Comparison of ENCODE assay signal across 12 mouse cellular contexts in genomic region chr9:88439991-88440390, GRCm38 (mm10). TPM values are rescaled to one million over a fixed set of nuclear protein-coding genes. Genes with fewer than 3 reads are reported as not detected.
DNase-seq lines count a peak whose midpoint lies in the region; ATAC-seq and TF ChIP-seq lines count a peak whose summit lies in the region.
"Had no signal": no experiment of that assay in that cellular context is flagged by ENCODE, and none has a peak within 500 bp of the region (broad histone marks: within the 10 kb centered on the region; RNA-seq: fewer than 3 reads in every experiment).

No protein-coding gene starts in this region.

- peak overlapping the region; percentile 80; the same call in 1 of the 2 replicates for H3K4me2 ChIP-seq in heart, embryonic 15.5 days
- H3K4me2 ChIP-seq in liver, embryonic 13.5 days = peak overlapping the region; percentile 85

- WGBS in heart, embryonic 15.5 days = 22% methylated on average over 5 of the region's 5 CpGs
- 29% methylated on average over 5 of the region's 5 CpGs for WGBS in heart, adult 2 months
- 35% methylated on average over 5 of the region's 5 CpGs for WGBS in embryonic facial prominence, embryonic 10.5 days
- 26% methylated on average over 5 of the region's 5 CpGs for WGBS in liver, embryonic 13.5 days (ENCODE audit: insufficient replicate concordance)

- no peaks in the 10 kb centered on the region for H3K27me3 ChIP-seq in heart, embryonic 15.5 days
- H3K27me3 ChIP-seq in heart, adult 2 months (ENCODE audit: control insufficient read depth, insufficient read depth, low read length) = no peaks in the 10 kb centered on the region
- no peaks in the 10 kb centered on the region for H3K27me3 ChIP-seq in embryonic facial prominence, embryonic 10.5 days (replicated peaks; ENCODE audit: low read depth, poor library complexity, severe bottlenecking)
- H3K27me3 ChIP-seq in liver, embryonic 13.5 days = no peaks in the 10 kb centered on the region

- H3K4me1 ChIP-seq in heart, embryonic 15.5 days (replicated peaks) = peaks cover 16% of the 10 kb centered on the region
- H3K4me1 ChIP-seq in heart, adult 2 months (ENCODE audit: control insufficient read depth, insufficient read depth, low read length) = peaks cover 1% of the 10 kb centered on the region; the same call in 1 of the 2 replicates
- H3K4me1 ChIP-seq in embryonic facial prominence, embryonic 10.5 days = peaks cover 17% of the 10 kb centered on the region
- H3K4me1 ChIP-seq in liver, embryonic 13.5 days (replicated peaks) = peaks cover 31% of the 10 kb centered on the region

- intact Hi-C loops in heart, adult 2 months (cut with DNase I) = loop anchor here (2.0 kb wide), 3 partner anchors 41 to 109 kb away; partner anchors contain the start of gene Zfp949

- no peak overlapping the region for H3K27ac ChIP-seq in heart, embryonic 15.5 days
- no peak overlapping the region for H3K27ac ChIP-seq in heart, adult 2 months
- no peak overlapping the region for H3K27ac ChIP-seq in embryonic facial prominence, embryonic 10.5 days (replicated peaks)
- H3K27ac ChIP-seq in liver, embryonic 13.5 days = no peak overlapping the region

- no peak for TF ChIP-seq POLR2A in heart, adult 2 months (IDR thresholded peaks at IDR 0.05; ENCODE audit: insufficient read depth, low read depth, low read length)

- ATAC-seq in heart, embryonic 15.5 days (replicated peaks; ENCODE audit: insufficient number of reproducible peaks, insufficient read depth, low FRiP score, low read depth) = no peak
- no peak for ATAC-seq in liver, embryonic 13.5 days (ENCODE audit: low read depth)

- no peak for DNase-seq in heart, adult 2 months
- peak; percentile 33 for DNase-seq in 3T3-L1 (ENCODE audit: low read depth, low spot score)
- no peak for DNase-seq in embryonic facial prominence, embryonic 10.5 days (ENCODE audit: low spot score)
- no peak for DNase-seq in liver, embryonic 13.5 days
- DNase-seq in adrenal gland, postnatal 10 days = no peak
- no peak for DNase-seq in adrenal gland, adult 18-20 months (ENCODE audit: low spot score in 2 of 2)
- no peak for DNase-seq in layer of hippocampus, adult 9-10 months (ENCODE audit: low spot score)
- DNase-seq: adrenal gland, postnatal 14 days; cerebellum, adult 8-10 months; kidney, postnatal 4 days; lung, adult 2 months had no signal

- TF ChIP-seq EP300 in heart, adult 2 months (IDR thresholded peaks at IDR 0.05; ENCODE audit: insufficient read depth, low read depth, low read length) = no peak

- no peak overlapping the region for H3K4me3 ChIP-seq in heart, embryonic 15.5 days
- H3K4me3 ChIP-seq in heart, adult 2 months = no peak overlapping the region
- peak overlapping the region; percentile 80 for H3K4me3 ChIP-seq in embryonic facial prominence, embryonic 10.5 days
- H3K4me3 ChIP-seq in liver, embryonic 13.5 days (replicated peaks) = peak overlapping the region; percentile 70

- no peak overlapping the region for H3K9ac ChIP-seq in heart, embryonic 15.5 days
- no peak overlapping the region for H3K9ac ChIP-seq in heart, adult 2 months (ENCODE audit: low read depth, low read length)
- H3K9ac ChIP-seq in liver, embryonic 13.5 days = no peak overlapping the region

- peaks cover 7% of the 10 kb centered on the region; the same call in 1 of the 2 replicates for H3K36me3 ChIP-seq in heart, embryonic 15.5 days
- H3K36me3 ChIP-seq in heart, adult 2 months (ENCODE audit: control insufficient read depth, insufficient read depth, low read length) = 0 out of 2 replicates have a peak, but pooled peaks cover 1% of the 10 kb centered on the region
- H3K36me3 ChIP-seq in embryonic facial prominence, embryonic 10.5 days (replicated peaks) = peaks cover 17% of the 10 kb centered on the region
- peaks cover 4% of the 10 kb centered on the region; the same call in 1 of the 2 replicates for H3K36me3 ChIP-seq in liver, embryonic 13.5 days

- TF ChIP-seq CTCF in heart, adult 2 months (IDR thresholded peaks at IDR 0.05) = no peak

- H3K79me2 ChIP-seq in heart, adult 2 months (replicated peaks; ENCODE audit: control insufficient read depth, insufficient read depth, low read length) = peaks cover 3% of the 10 kb centered on the region

- H3K9me3 ChIP-seq in heart, embryonic 15.5 days (replicated peaks) = no peaks in the 10 kb centered on the region
- H3K9me3 ChIP-seq in embryonic facial prominence, embryonic 10.5 days = no peaks in the 10 kb centered on the region
- no peaks in the 10 kb centered on the region for H3K9me3 ChIP-seq in liver, embryonic 13.5 days (replicated peaks)

RNA-seq across cellular contexts. Expression of gene Snx14, which starts 1.2 kb away (rescaled TPM):
- 28.0 and 29.0 TPM in 2 replicates for polyA plus RNA-seq in heart, embryonic 15.5 days (2015; fragmentation: Nextera tagmentation; extraction: Ambion mirVana)
- total RNA-seq in heart, adult 2 months (2021) = 10 to 100 TPM; 21.0 to 22.8 TPM
- 9.2 and 17.3 TPM in 2 replicates for polyA plus RNA-seq in heart, adult 2 months (2012; rRNA removed)
- 17.9 and 18.4 TPM in 2 replicates for polyA plus RNA-seq in embryonic facial prominence, embryonic 10.5 days (2016; fragmentation: Nextera tagmentation; extraction: Ambion mirVana)
- polyA plus RNA-seq in liver, embryonic 13.5 days (2015; fragmentation: Nextera tagmentation; extraction: Ambion mirVana) = 11.8 and 15.6 TPM in 2 replicates
- 10 to 100 TPM; 41.8 to 54.5 TPM for total RNA-seq in adrenal gland, postnatal 10 days (2021)
- total RNA-seq in adrenal gland, adult 18-20 months (2021) = 10 to 100 TPM; 38.7 to 55.1 TPM

RNA-seq across cellular contexts. Expression of gene Gm20537, which starts 16.4 kb away (rescaled TPM):
- 0.30 and 0.62 TPM in 2 replicates for polyA plus RNA-seq in heart, embryonic 15.5 days (2015; fragmentation: Nextera tagmentation; extraction: Ambion mirVana)
- total RNA-seq in heart, adult 2 months (2021) = under 1 TPM in 1 of 2 experiments, not detected in 1; 0.78 TPM
- polyA plus RNA-seq in heart, adult 2 months (2012; rRNA removed) = 0.23 TPM in 1 of 2 replicates, not detected in the other
- 1.2 and 1.7 TPM in 2 replicates for polyA plus RNA-seq in embryonic facial prominence, embryonic 10.5 days (2016; fragmentation: Nextera tagmentation; extraction: Ambion mirVana)
- not detected in 2 replicates for polyA plus RNA-seq in liver, embryonic 13.5 days (2015; fragmentation: Nextera tagmentation; extraction: Ambion mirVana)
- total RNA-seq in adrenal gland, postnatal 10 days (2021) = 1 to 10 TPM in 1 of 2 experiments, not detected in 1; 1.0 TPM
- total RNA-seq in adrenal gland, adult 18-20 months (2021) = 1 to 10 TPM in 1 of 2 experiments, under 1 TPM in 1; 0.99 to 1.2 TPM
- total RNA-seq: adrenal gland, postnatal 14 days had no signal

RNA-seq across cellular contexts. Expression of gene Syncrip, which starts 42.4 kb away (rescaled TPM):
- polyA plus RNA-seq in heart, embryonic 15.5 days (2015; fragmentation: Nextera tagmentation; extraction: Ambion mirVana) = 51.5 and 52.1 TPM in 2 replicates
- 10 to 100 TPM; 60.8 to 64.6 TPM for total RNA-seq in heart, adult 2 months (2021)
- 6.6 and 14.3 TPM in 2 replicates for polyA plus RNA-seq in heart, adult 2 months (2012; rRNA removed)
- polyA plus RNA-seq in embryonic facial prominence, embryonic 10.5 days (2016; fragmentation: Nextera tagmentation; extraction: Ambion mirVana) = 133 TPM in 2 replicates
- 52.5 and 77.9 TPM in 2 replicates for polyA plus RNA-seq in liver, embryonic 13.5 days (2015; fragmentation: Nextera tagmentation; extraction: Ambion mirVana)
- total RNA-seq in adrenal gland, postnatal 10 days (2021) = 10 to 100 TPM; 92.6 to 93.0 TPM
- total RNA-seq in adrenal gland, adult 18-20 months (2021) = 10 to 100 TPM; 72.3 to 93.0 TPM

Comparison
In these comparisons a context has a peak if more than half of its experiments do, and no peak if none do; other contexts are left out.
1. H3K4me3 ChIP-seq: peak in embryonic facial prominence, embryonic 10.5 days (single experiment) and liver, embryonic 13.5 days (single experiment); none in heart, embryonic 15.5 days (single experiment) and heart, adult 2 months (single experiment).